Mouse (Mus musculus): ENCODE results near the gene Fam76a. TPM values are rescaled to one million over a fixed set of nuclear protein-coding genes. Genes with fewer than 3 reads are reported as not detected.

Fam76a gene
- polyA plus RNA-seq, 1 experiment from 2014 or later, result 28.5 TPM

DNA sequence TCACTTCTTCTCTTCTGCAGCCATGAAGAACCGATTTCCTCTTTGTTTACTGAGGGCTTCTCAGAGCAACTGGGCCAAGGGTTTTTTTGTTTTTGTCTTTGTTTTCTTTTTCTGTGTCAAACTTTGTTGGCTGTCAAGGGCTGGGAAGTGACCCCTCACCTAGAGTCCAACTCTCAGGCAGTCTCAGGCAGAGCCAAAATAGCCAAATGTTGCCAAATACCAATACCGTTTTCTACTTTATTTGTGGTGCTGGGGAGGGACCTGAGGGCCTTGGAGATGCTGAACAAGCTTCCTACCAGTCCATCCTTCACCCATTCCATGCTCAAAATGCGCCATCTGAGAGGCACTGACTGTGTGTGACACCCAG is 37.3 kb upstream of the Fam76a start:
- H3K9me3 ChIP-seq (replicated peaks), result no peaks in the 10 kb centered on the region
- WGBS (ENCODE audit: insufficient replicate concordance), result 45% methylated on average over 3 of the region's 3 CpGs
- H3K27me3 ChIP-seq, result no peaks in the 10 kb centered on the region
- H3K4me1 ChIP-seq (replicated peaks), result peaks cover 30% of the 10 kb centered on the region
- no peak overlapping the region; the same call in 1 of the 2 replicates for H3K27ac ChIP-seq (replicated peaks)
- ATAC-seq (ENCODE audit: insufficient read depth), result no peak
- no peak overlapping the region for H3K4me3 ChIP-seq (replicated peaks)
- no peak overlapping the region for H3K4me2 ChIP-seq
- no peak overlapping the region for H3K9ac ChIP-seq
- no peaks in the 10 kb centered on the region for H3K36me3 ChIP-seq (replicated peaks)

DNA sequence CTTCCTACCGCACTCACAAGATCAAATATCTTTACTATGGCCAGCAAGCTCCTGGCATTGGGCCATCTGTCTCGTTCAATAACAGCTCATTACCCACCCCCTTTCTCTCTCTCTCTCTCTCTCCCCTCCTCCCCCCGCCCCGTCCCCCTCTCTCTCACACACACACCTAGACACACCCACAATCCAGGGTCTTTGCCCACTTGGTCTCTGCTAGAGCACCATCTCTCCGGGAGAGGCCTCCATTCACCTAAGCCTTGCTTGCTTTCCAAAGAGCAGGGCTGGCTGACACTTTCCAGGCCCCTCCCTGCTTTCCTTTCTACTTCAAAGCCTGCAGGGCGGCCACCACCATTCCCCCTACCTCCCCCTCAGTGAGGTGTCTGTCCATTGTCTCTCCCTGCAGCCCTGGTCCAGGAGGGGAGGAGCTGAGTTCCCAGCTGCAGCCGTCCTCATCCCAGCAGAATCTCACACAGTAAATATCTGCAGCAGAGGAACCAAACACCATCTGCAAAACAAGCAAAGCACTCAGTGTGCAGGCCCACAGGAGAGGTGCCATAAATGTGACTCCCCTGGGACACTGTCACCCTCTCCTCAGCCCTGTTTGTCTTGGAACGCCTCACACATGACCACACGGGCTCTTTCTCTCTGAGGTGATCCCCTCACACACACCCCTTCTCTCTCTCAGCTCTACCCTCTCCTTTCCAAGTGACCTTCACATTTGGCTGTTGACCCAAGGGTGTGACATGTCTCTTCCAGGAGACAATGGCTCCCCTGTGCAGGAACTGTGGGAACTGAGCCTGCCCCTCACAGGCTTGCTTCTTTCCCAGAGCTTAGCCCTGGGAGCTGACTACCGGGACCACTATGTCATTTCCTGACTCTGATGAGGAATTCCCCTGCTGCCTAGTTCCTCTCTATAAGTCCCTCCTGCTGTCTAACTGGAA is 36.7 kb upstream of the Fam76a start:
- H3K4me2 ChIP-seq, result no peak overlapping the region
- WGBS (ENCODE audit: insufficient replicate concordance), result 37% methylated on average over 10 of the region's 10 CpGs
- H3K36me3 ChIP-seq (replicated peaks), result no peaks in the 10 kb centered on the region
- no peak overlapping the region for H3K4me3 ChIP-seq (replicated peaks)
- H3K27me3 ChIP-seq, result no peaks in the 10 kb centered on the region
- H3K9me3 ChIP-seq (replicated peaks), result no peaks in the 10 kb centered on the region
- peaks cover 30% of the 10 kb centered on the region for H3K4me1 ChIP-seq (replicated peaks)
- no peak overlapping the region for H3K9ac ChIP-seq
- ATAC-seq (ENCODE audit: insufficient read depth), result no peak
- peak overlapping the region; percentile 24; the same call in 1 of the 2 replicates for H3K27ac ChIP-seq (replicated peaks)

DNA sequence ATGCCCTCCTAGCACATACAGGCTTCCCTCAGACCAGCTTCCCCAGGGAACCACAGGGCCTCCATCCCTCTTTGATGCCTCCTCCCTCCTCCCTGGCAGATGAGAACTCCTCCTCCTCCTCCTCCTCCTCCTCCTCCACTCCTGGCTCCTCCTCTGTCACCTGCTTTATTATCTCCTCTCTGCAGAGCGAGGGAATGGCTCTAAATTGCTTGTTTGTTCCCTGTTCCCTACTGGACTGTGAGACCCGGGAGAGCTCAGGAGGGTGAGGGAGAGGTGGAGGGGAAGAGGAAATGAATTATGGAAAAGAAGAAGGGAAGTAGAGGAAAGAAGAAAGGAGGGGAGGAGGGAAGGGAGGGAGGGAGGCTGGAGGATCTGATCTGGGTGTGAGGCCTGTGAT is 33.0 kb upstream of the Fam76a start:
- no peak for ATAC-seq (ENCODE audit: insufficient read depth)
- peaks cover 20% of the 10 kb centered on the region for H3K4me1 ChIP-seq (replicated peaks)
- H3K9me3 ChIP-seq (replicated peaks), result no peaks in the 10 kb centered on the region
- H3K4me2 ChIP-seq, result no peak overlapping the region
- 28% methylated on average over 2 of the region's 2 CpGs for WGBS (ENCODE audit: insufficient replicate concordance)
- no peak overlapping the region for H3K27ac ChIP-seq (replicated peaks)
- H3K9ac ChIP-seq, result no peak overlapping the region
- H3K36me3 ChIP-seq (replicated peaks), result no peaks in the 10 kb centered on the region
- H3K4me3 ChIP-seq (replicated peaks), result no peak overlapping the region
- H3K27me3 ChIP-seq, result no peaks in the 10 kb centered on the region

DNA sequence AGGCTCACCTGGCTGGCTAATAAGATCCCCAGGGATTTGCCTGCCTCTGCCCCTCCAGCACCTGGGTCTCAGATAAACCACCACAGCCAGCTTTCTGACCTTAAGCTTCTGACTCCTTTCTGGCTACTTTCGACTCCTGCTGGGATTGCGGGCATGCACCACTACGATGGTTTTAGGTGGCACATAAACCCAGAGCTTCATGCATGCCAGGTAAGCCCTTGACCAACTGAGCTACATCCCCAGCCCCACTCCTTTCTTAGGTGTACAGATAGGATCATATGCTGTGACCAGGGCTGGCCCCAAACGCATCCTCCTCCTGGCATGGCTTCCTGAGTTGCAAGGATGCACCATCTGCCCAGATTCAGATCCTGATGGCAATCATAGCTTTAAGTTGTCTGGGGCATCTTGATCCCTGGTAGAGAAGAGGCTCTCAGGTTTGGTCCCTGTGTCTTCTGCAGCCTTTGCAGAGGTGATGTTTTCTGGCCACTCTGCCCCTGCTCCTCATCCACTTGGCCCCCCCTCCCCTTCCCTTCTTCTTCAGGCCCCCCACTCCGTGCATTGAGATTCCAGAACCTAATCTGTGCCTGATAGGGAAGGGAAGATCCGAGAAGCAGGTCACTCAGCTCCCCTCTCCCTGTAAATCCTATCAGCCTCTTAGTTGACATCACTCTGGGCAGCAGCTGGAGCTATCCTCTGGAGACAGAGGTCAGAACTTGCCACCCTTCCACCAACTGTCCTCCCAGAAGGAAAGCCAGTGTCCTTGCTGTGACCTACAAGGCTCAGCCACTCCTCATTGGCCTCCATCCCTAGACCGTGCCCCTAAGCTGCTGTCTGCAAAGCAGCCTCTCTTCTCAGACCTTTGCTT is 32.4 kb upstream of the Fam76a start:
- ATAC-seq (ENCODE audit: insufficient read depth), result no peak
- H3K27me3 ChIP-seq, result no peaks in the 10 kb centered on the region
- H3K4me3 ChIP-seq (replicated peaks), result no peak overlapping the region
- WGBS (ENCODE audit: insufficient replicate concordance), result 60% methylated on average over 7 of the region's 7 CpGs
- H3K9ac ChIP-seq, result no peak overlapping the region
- H3K36me3 ChIP-seq (replicated peaks), result no peaks in the 10 kb centered on the region
- H3K4me1 ChIP-seq (replicated peaks), result peaks cover 19% of the 10 kb centered on the region
- no peaks in the 10 kb centered on the region for H3K9me3 ChIP-seq (replicated peaks)
- no peak overlapping the region for H3K4me2 ChIP-seq
- H3K27ac ChIP-seq (replicated peaks), result no peak overlapping the region

DNA sequence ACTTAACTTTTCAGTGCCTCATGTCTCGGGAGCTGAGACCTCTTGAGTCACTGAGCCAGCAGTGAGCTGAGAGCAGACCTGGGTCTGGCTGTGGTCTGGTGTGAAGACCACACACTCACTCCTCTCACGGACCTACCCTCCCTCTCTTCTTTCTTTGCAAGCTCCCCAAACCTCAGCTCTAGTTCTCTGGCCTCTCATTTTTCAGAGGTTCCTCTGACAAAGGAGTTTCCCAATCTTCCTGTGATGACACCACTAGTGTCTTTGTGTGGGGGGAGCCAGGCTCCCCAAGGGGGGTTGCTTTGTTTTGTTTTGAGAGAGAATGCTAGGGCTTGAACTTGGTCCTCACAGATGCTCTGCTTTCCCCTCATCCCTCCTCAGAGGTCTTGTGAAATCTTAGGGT is 28.6 kb upstream of the Fam76a start:
- H3K27me3 ChIP-seq, result 0 out of 2 replicates have a peak, but pooled peaks cover 2% of the 10 kb centered on the region
- H3K4me2 ChIP-seq, result 0 out of 2 replicates have a peak overlapping the region, but pooled peaks have one; percentile 17
- no peak overlapping the region for H3K4me3 ChIP-seq (replicated peaks)
- WGBS (ENCODE audit: insufficient replicate concordance), result 37% methylated on average over 2 of the region's 2 CpGs
- no peak overlapping the region for H3K9ac ChIP-seq
- H3K4me1 ChIP-seq (replicated peaks), result peaks cover 22% of the 10 kb centered on the region
- H3K9me3 ChIP-seq (replicated peaks), result no peaks in the 10 kb centered on the region
- no peaks in the 10 kb centered on the region for H3K36me3 ChIP-seq (replicated peaks)
- ATAC-seq (ENCODE audit: insufficient read depth), result no peak
- H3K27ac ChIP-seq (replicated peaks), result 0 out of 2 replicates have a peak overlapping the region, but pooled peaks have one; percentile 16

DNA sequence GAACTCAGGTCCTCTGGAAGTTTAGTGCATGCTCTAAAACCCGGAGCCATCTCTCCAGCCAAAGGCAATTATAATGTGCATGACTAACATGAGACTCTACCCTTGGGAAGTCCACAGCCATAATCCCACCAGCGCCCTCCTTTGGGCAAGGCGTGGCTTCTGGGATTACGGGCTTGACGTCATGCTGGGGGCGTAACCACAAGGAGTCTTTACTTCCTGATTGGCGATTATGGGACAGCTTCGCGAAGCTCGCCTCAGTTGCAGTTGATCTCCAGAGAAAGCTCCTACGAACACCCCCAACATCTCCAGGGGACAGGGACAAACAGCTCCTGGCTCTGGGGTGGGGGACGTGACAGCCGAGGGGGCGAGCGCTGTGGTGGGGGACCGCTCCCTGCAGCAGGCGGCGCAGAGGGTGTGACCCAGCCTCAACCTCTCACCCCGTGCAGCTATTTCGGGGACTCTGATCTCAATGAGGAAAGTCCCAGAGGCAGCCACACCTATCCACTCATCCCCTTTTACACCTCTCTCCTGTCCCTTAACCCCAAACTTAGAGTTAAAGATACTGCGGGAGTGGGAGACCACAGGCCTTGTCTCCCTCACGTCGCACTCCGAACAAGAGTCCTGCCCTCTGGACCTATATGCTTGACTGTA is 27.6 kb upstream of the Fam76a start:
- Histone ChIP-seq H3K9me3 (replicated peaks) (no peaks in the 10 kb centered on the region), H3K4me1 (replicated peaks) (peaks cover 31% of the 10 kb centered on the region), H3K27ac (replicated peaks) (0 out of 2 replicates have a peak overlapping the region, but pooled peaks have one; percentile 16), H3K4me2 (peak overlapping the region; percentile 43), H3K4me3 (replicated peaks) (no peak overlapping the region), H3K9ac (no peak overlapping the region), H3K27me3 (0 out of 2 replicates have a peak, but pooled peaks cover 6% of the 10 kb centered on the region), H3K36me3 (replicated peaks) (no peaks in the 10 kb centered on the region)
- ATAC-seq (ENCODE audit: insufficient read depth), result no peak
- 49% methylated on average over 24 of the region's 24 CpGs for WGBS (ENCODE audit: insufficient replicate concordance)

DNA sequence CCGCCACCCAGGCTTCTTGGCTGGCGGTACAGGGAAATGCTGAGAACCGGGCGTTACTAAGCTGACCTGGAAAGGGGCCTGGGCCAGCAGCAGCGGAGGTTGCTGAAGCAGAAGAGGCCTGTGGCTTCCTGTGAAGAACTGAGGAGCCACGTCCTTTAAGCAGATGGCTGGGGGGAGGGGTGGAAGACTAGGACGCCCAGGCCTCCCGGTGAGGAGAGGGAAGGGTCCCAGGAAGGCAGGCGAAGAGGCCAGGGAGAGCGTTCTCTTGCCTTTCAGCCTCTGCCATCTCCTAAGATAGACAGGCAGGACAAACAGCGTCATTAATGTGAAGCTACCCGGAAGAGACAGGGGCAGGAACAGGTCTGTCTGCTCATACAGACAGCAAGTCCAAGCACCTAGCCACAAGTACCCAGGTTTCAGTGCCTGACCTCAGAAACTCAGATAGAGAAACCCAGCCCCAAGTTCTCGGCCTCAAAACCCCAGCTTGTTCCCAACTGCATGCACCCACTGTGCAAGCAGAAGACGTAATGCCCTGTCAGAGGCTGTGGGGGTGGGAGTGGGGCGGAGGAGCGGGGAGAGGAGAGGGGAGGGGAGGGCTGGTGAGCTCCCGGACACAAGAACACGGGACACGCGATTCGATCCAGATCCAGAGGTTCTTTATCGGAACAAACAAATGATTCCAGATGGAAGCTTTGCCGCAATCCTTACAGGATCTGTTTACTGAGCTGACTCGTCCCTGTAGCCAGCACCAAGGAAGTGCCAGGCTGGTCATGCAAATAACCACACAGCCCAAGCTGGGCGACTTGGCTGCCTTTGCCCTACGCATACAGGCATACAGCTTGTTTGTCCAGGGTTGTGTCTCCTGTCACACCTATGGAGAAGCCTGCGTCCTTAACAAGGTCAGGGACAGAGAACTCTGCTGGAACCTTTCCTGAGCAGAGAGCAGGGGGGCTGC is 24.0 kb upstream of the Fam76a start:
- no peaks in the 10 kb centered on the region for H3K36me3 ChIP-seq (replicated peaks)
- no peaks in the 10 kb centered on the region for H3K9me3 ChIP-seq (replicated peaks)
- peak overlapping the region; percentile 73 for H3K27ac ChIP-seq (replicated peaks)
- peak overlapping the region; percentile 21; the same call in 1 of the 2 replicates for H3K4me3 ChIP-seq (replicated peaks)
- H3K9ac ChIP-seq, result no peak overlapping the region
- H3K4me1 ChIP-seq (replicated peaks), result peaks cover 37% of the 10 kb centered on the region
- peak overlapping the region; percentile 56 for H3K4me2 ChIP-seq
- peaks cover 6% of the 10 kb centered on the region; the same call in 1 of the 2 replicates for H3K27me3 ChIP-seq
- ATAC-seq (ENCODE audit: insufficient read depth), result peak; percentile 35
- WGBS (ENCODE audit: insufficient replicate concordance), result 20% methylated on average over 27 of the region's 27 CpGs

DNA sequence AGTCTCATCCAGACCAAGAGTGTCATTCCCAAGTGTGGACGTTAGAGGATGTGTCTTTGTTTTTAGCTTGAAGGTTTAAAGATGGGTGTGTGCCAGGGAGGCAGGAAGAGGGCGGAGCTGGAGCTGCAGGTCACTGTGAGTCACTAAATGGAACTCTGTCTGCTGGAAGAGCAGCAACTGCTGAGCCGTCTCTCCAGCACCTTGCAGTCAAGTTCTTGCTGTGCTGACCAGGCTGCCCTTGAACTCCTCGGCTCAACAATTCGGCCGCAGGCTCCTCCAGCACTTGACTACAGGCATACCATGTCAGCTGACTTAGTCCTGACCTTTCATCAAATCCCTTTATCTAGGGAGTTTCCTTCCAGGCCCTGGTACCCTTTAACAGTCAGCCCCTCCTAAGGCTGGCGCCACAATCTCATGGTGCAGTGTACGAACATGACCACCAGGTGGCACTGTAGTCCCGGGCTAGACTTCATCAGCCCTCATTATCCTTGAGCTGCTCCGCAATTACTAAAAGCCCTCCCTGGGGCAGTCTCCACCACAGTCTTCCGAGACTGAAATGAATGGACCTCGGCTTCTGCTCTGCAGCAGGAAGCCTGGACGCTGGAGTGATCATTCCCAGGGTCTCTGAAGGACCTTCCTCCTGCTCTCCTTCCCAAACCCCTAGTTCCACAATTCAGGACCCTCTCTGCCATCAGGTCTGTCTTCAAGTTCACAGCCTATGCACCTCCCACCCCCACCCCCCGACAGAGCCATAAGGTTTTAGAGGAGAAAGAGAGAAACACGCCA is 23.1 kb upstream of the Fam76a start:
- peaks cover 37% of the 10 kb centered on the region for H3K4me1 ChIP-seq (replicated peaks)
- peak overlapping the region; percentile 73 for H3K27ac ChIP-seq (replicated peaks)
- no peaks in the 10 kb centered on the region for H3K9me3 ChIP-seq (replicated peaks)
- peak; percentile 66 for ATAC-seq (ENCODE audit: insufficient read depth)
- H3K9ac ChIP-seq, result no peak overlapping the region
- WGBS (ENCODE audit: insufficient replicate concordance), result 4% methylated on average over 15 of the region's 15 CpGs
- peaks cover 8% of the 10 kb centered on the region; the same call in 1 of the 2 replicates for H3K27me3 ChIP-seq
- H3K36me3 ChIP-seq (replicated peaks), result no peaks in the 10 kb centered on the region
- peak overlapping the region; percentile 21; the same call in 1 of the 2 replicates for H3K4me3 ChIP-seq (replicated peaks)
- peak overlapping the region; percentile 56 for H3K4me2 ChIP-seq

DNA sequence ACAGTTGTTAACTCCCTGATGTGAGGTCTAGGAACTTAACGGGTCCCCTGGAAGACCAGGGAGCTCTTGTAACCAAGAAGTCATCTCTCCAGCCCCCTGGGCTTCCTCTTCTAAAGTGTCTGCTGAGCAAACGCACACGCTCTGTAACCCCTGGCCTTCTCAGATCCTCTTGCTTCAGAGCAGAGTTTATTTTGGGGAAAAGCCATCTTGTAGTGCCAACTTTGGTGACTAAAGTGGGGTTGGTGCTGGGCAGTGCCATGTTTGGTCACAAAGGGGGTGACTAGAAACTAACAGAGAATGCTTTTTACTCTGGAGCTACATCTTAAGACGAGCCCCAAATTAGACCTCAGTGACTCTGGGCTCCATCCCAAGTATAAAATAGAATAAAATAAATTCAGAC is 22.4 kb upstream of the Fam76a start:
- WGBS (ENCODE audit: insufficient replicate concordance), result 49% methylated on average over 4 of the region's 4 CpGs
- ATAC-seq (ENCODE audit: insufficient read depth), result no peak
- no peaks in the 10 kb centered on the region for H3K9me3 ChIP-seq (replicated peaks)

More for the DNA sequence above, 22.4 kb upstream of the Fam76a start:
- Histone ChIP-seq H3K4me3 (replicated peaks) (no peak overlapping the region), H3K9ac (no peak overlapping the region), H3K4me2 (no peak overlapping the region), H3K27ac (replicated peaks) (no peak overlapping the region; the same call in 1 of the 2 replicates), H3K36me3 (replicated peaks) (no peaks in the 10 kb centered on the region), H3K27me3 (peaks cover 13% of the 10 kb centered on the region; the same call in 1 of the 2 replicates), H3K4me1 (replicated peaks) (peaks cover 31% of the 10 kb centered on the region)
